Mouse (Mus musculus): ENCODE measurements at regions not wholly inside any gene's neighbourhood (a gene's known extent, or its start where the extent isn't known, plus 50 kb on each side); places are given as distances from the start of the nearest gene placed in this dataset.

DNA sequence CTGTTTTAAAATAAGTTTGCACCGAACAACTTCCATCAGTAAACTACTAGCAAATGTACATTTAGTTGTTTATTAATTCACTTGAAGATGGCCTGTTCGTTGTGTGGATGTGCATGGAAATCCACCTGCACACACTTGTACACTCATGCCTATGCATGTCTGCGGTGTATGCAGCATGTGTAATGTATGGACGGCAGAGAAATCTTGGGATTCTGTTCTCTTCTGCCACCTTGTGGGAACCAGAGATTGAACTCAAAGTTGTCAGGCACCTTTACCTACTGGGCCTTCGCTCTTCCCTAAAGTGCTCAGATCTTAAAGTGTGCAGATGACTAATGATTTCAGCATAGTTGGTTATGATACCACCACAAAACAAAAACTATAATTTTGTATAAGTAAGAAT is 137.4 kb downstream of the Kitl start:
- Histone ChIP-seq H3K9ac (replicated peaks; ENCODE audit: low read length, poor library complexity, severe bottlenecking) (no peak overlapping the region), H3K9me3 (ENCODE audit: low read length) (no peaks in the 10 kb centered on the region), H3K4me2 (ENCODE audit: low read depth, low read length, poor library complexity, severe bottlenecking) (no peak overlapping the region), H3K4me1 (ENCODE audit: insufficient read depth, low read length) (no peaks in the 10 kb centered on the region), H3K27me3 (ENCODE audit: insufficient read depth, low read length) (no peaks in the 10 kb centered on the region), H3K4me3 (ENCODE audit: low read depth, low read length) (no peak overlapping the region), H3K27ac (ENCODE audit: low read depth, low read length) (no peak overlapping the region), H3K36me3 (ENCODE audit: insufficient read depth, low read length) (no peaks in the 10 kb centered on the region)
- peak; percentile 82 for TF ChIP-seq CTCF (IDR thresholded peaks at IDR 0.05)
- peak; percentile 66 for DNase-seq (ENCODE audit: low spot score)
- ATAC-seq (ENCODE audit: low FRiP score): peak; percentile 60
- WGBS: 49% methylated on average over 5 of the region's 5 CpGs

DNA sequence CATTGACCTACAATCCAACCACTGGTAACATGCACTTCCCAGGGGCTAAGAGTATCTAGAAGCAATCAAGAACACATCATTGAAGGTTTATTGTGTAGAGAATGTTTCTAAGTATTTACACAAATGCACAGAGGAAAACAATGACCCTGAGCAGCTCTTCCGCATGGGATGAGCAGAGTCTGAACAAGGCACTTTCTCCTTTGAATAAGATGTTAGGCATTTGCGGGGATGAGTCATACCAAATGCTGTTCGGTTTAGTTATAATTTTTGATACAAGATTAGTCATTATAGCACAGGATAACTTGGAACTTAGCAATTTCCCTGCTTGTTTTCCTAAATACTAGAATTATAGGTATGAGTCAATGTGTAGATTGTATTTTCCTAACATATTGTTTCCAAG is 137.9 kb downstream of the Kitl start:
- H3K36me3 ChIP-seq (ENCODE audit: insufficient read depth, low read length): no peaks in the 10 kb centered on the region
- H3K4me2 ChIP-seq (ENCODE audit: low read depth, low read length, poor library complexity, severe bottlenecking): no peak overlapping the region
- H3K9me3 ChIP-seq (ENCODE audit: low read length): no peaks in the 10 kb centered on the region
- no peak overlapping the region for H3K9ac ChIP-seq (replicated peaks; ENCODE audit: low read length, poor library complexity, severe bottlenecking)
- H3K27me3 ChIP-seq (ENCODE audit: insufficient read depth, low read length): no peaks in the 10 kb centered on the region
- H3K4me3 ChIP-seq (ENCODE audit: low read depth, low read length): no peak overlapping the region
- no peaks in the 10 kb centered on the region for H3K4me1 ChIP-seq (ENCODE audit: insufficient read depth, low read length)
- DNase-seq (ENCODE audit: low spot score): no peak
- no peak for TF ChIP-seq CTCF (IDR thresholded peaks at IDR 0.05)
- H3K27ac ChIP-seq (ENCODE audit: low read depth, low read length): no peak overlapping the region
- WGBS: 90% methylated on average over 3 of the region's 3 CpGs
- no peak for ATAC-seq (ENCODE audit: low FRiP score)

DNA sequence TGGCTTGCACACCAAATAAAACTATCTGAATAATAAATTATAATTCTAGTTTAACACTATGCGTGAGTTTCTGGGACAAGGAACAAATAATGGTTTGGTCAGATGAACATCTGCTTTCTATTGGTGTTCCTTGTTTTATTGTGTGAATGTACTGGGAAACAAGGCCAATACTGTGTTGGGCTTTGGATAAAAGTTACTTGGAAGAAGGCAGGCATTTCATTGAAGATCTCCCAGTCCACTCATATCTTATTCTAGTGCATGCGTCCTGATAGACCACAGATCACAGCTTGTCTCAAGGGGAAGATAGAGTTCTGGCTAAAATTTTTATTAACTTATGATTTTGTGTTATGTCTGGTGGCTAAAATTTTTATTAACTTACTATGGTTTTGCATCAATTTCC is 140.1 kb downstream of the Kitl start:
- 92% methylated on average over 2 of the region's 2 CpGs for WGBS

DNA sequence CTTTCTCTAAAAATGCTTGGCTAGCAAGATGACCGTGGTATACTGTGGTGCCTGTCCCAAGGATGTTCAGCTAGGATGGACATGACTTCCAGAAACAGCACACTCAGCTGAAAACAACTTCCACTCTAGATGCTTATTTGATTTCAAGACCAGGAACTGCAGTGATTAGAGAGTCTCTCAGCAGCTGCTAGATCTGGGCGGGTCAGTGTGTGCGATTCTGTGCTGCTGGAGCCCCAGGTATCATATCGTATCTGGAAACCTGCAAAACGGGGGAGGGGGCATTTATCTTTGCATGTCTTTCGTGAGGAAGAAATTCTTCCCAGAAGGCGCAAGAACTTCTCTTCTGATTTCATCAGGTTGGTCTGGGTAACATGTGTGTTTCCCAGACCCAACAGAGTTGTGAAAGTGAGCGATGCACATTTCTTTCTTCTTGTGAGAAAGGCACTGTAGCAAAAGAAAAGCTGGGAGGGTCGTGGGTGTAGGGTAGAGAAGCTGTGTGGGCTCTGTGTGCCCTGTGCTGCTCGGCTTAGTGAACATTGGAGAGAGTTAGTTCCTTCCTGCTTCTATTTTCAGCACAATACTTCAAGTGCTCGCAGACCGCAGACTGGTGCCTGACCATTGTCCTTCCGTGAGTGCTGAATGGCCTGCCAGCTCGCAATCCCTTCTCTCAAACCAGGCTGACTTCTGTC is 144.6 kb downstream of the Kitl start:
- ATAC-seq (ENCODE audit: low FRiP score) (no peak), DNase-seq (ENCODE audit: low spot score) (no peak)
- Histone ChIP-seq H3K27ac (ENCODE audit: low read depth, low read length) (no peak overlapping the region), H3K9me3 (ENCODE audit: low read length) (no peaks in the 10 kb centered on the region), H3K4me2 (ENCODE audit: low read depth, low read length, poor library complexity, severe bottlenecking) (no peak overlapping the region), H3K9ac (replicated peaks; ENCODE audit: low read length, poor library complexity, severe bottlenecking) (no peak overlapping the region), H3K36me3 (ENCODE audit: insufficient read depth, low read length) (peaks cover 9% of the 10 kb centered on the region; the same call in 1 of the 2 replicates), H3K27me3 (ENCODE audit: insufficient read depth, low read length) (no peaks in the 10 kb centered on the region), H3K4me1 (ENCODE audit: insufficient read depth, low read length) (0 out of 2 replicates have a peak, but pooled peaks cover 2% of the 10 kb centered on the region), H3K4me3 (ENCODE audit: low read depth, low read length) (no peak overlapping the region)
- 72% methylated on average over 14 of the region's 14 CpGs for WGBS
- no peak for TF ChIP-seq CTCF (IDR thresholded peaks at IDR 0.05)

More for the DNA sequence above, 140.1 kb downstream of the Kitl start:
- H3K27ac ChIP-seq (ENCODE audit: low read depth, low read length): no peak overlapping the region
- no peak for DNase-seq (ENCODE audit: low spot score)
- H3K4me1 ChIP-seq (ENCODE audit: insufficient read depth, low read length): 0 out of 2 replicates have a peak, but pooled peaks cover 2% of the 10 kb centered on the region
- no peak overlapping the region for H3K9ac ChIP-seq (replicated peaks; ENCODE audit: low read length, poor library complexity, severe bottlenecking)
- ATAC-seq (ENCODE audit: low FRiP score): no peak
- no peaks in the 10 kb centered on the region for H3K27me3 ChIP-seq (ENCODE audit: insufficient read depth, low read length)
- no peaks in the 10 kb centered on the region for H3K9me3 ChIP-seq (ENCODE audit: low read length)
- H3K36me3 ChIP-seq (ENCODE audit: insufficient read depth, low read length): no peaks in the 10 kb centered on the region
- H3K4me3 ChIP-seq (ENCODE audit: low read depth, low read length): no peak overlapping the region
- no peak overlapping the region for H3K4me2 ChIP-seq (ENCODE audit: low read depth, low read length, poor library complexity, severe bottlenecking)
- TF ChIP-seq CTCF (IDR thresholded peaks at IDR 0.05): no peak

DNA sequence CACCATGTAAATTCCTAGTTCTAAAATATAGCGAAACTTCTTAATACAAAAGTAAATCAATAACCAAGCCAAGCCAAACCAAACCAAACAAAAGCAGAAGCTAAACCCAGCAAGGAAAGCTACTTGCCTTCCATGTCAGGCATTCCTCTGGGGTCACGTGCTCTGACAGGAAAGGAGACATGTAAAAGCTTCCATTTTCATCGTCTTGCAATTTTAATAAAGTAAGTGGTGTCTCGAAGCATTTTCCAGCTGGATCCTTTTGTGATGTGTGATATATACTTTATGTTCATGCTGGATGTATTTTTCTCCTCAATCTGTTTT is 145.1 kb downstream of the Kitl start:
- H3K36me3 ChIP-seq (ENCODE audit: insufficient read depth, low read length): peaks cover 9% of the 10 kb centered on the region; the same call in 1 of the 2 replicates
- no peak for ATAC-seq (ENCODE audit: low FRiP score)
- WGBS: 65% methylated on average over 4 of the region's 4 CpGs

DNA sequence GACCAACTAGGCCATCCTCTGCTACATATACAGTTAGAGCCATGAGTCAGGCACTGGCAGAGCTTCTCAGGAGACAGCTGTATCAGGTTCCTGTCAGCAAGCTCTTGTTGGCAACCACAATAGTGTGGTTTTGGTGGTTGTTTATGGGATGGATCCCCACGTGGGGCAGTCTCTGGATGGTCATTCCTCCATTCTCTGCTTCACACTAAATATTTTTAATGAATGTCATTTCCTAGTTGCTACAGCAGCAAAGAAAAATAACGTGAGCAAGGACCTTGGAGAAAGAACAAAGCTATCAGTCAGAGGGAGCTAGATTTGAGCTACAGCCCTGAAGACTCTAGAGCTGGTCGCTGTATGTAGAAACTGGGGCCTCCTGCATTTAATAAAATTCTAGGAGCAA is 145.7 kb downstream of the Kitl start:
- Histone ChIP-seq H3K9me3 (ENCODE audit: low read length) (no peaks in the 10 kb centered on the region), H3K27me3 (ENCODE audit: insufficient read depth, low read length) (no peaks in the 10 kb centered on the region), H3K36me3 (ENCODE audit: insufficient read depth, low read length) (peaks cover 9% of the 10 kb centered on the region; the same call in 1 of the 2 replicates), H3K27ac (ENCODE audit: low read depth, low read length) (no peak overlapping the region), H3K4me1 (ENCODE audit: insufficient read depth, low read length) (0 out of 2 replicates have a peak, but pooled peaks cover 2% of the 10 kb centered on the region), H3K9ac (replicated peaks; ENCODE audit: low read length, poor library complexity, severe bottlenecking) (no peak overlapping the region), H3K4me2 (ENCODE audit: low read depth, low read length, poor library complexity, severe bottlenecking) (no peak overlapping the region), H3K4me3 (ENCODE audit: low read depth, low read length) (no peak overlapping the region)
- no peak for DNase-seq (ENCODE audit: low spot score)
- TF ChIP-seq CTCF (IDR thresholded peaks at IDR 0.05): no peak
- 80% methylated on average over 3 of the region's 3 CpGs for WGBS
- ATAC-seq (ENCODE audit: low FRiP score): no peak

More for the DNA sequence above, 145.1 kb downstream of the Kitl start:
- no peak for DNase-seq (ENCODE audit: low spot score)
- H3K4me3 ChIP-seq (ENCODE audit: low read depth, low read length): no peak overlapping the region
- H3K27ac ChIP-seq (ENCODE audit: low read depth, low read length): no peak overlapping the region
- H3K9ac ChIP-seq (replicated peaks; ENCODE audit: low read length, poor library complexity, severe bottlenecking): no peak overlapping the region
- no peak for TF ChIP-seq CTCF (IDR thresholded peaks at IDR 0.05)
- 0 out of 2 replicates have a peak, but pooled peaks cover 2% of the 10 kb centered on the region for H3K4me1 ChIP-seq (ENCODE audit: insufficient read depth, low read length)
- H3K9me3 ChIP-seq (ENCODE audit: low read length): no peaks in the 10 kb centered on the region
- H3K27me3 ChIP-seq (ENCODE audit: insufficient read depth, low read length): no peaks in the 10 kb centered on the region
- no peak overlapping the region for H3K4me2 ChIP-seq (ENCODE audit: low read depth, low read length, poor library complexity, severe bottlenecking)
